Mouse (Mus musculus) MEL (cell line): ENCODE results near the gene Smc6.

ENCODE experiments used
- BHLHE40 ChIP-seq: IDR thresholded peaks from 2 replicates; pipeline ENCODE4 v1.6.1; 2012; ENCODE audit warnings: low read depth, mild to moderate bottlenecking, inconsistent platforms, low read length, improper control_type of control experiment, borderline replicate concordance
- CHD1 ChIP-seq: IDR thresholded peaks from 2 replicates; pipeline ENCODE4 v1.6.1; 2012; ENCODE audit warnings: low read depth, mild to moderate bottlenecking, inconsistent platforms, low read length, improper control_type of control experiment
- CHD2 ChIP-seq: IDR thresholded peaks from 2 replicates; pipeline ENCODE4 v1.6.1; 2011; ENCODE audit warnings: low read length, improper control_type of control experiment
- CTCF ChIP-seq, 3 experiments: IDR thresholded peaks in 2 of 3; conservative IDR thresholded peaks in 1 of 3; 2 replicates each; pipeline ENCODE4 v1.5.1; 2011 to 2012; ENCODE audit warnings: low read length in 3 of 3, low read depth in 2 of 3, mild to moderate bottlenecking in 2 of 3, improper control_type of control experiment in 1 of 3, inconsistent platforms in 1 of 3, mixed read lengths in 1 of 3, moderate library complexity in 1 of 3; ENCODE audit not compliant: control insufficient read depth in 1 of 3, insufficient read depth in 1 of 3, poor library complexity in 1 of 3, severe bottlenecking in 1 of 3
- EP300 ChIP-seq, 2 experiments: IDR thresholded peaks; 2 replicates each; pipeline ENCODE4 v1.6.1; 2011; ENCODE audit warnings: improper control_type of control experiment in 2 of 2, low read length in 2 of 2, low read depth in 1 of 2, mild to moderate bottlenecking in 1 of 2
- GATA1 ChIP-seq: IDR thresholded peaks from 2 replicates; pipeline ENCODE4 v1.6.1; 2011; ENCODE audit warnings: low read depth, low read length, improper control_type of control experiment
- JUND ChIP-seq: IDR thresholded peaks from 2 replicates; pipeline ENCODE4 v1.6.1; 2011; ENCODE audit warnings: low read depth, mild to moderate bottlenecking, improper control_type of control experiment, low read length
- POLR2A ChIP-seq, 2 experiments: IDR thresholded peaks; 2 replicates each; pipeline ENCODE4 v1.6.1; 2011 to 2012; ENCODE audit warnings: low read length in 2 of 2, mild to moderate bottlenecking in 2 of 2, control low read depth in 1 of 2, improper control_type of control experiment in 1 of 2, low read depth in 1 of 2, moderate library complexity in 1 of 2; ENCODE audit not compliant: control insufficient read depth in 1 of 2, insufficient read depth in 1 of 2, poor library complexity in 1 of 2
- POLR2AphosphoS2 ChIP-seq: IDR thresholded peaks from 2 replicates; pipeline ENCODE4 v1.6.1; 2011; ENCODE audit warnings: low read length, improper control_type of control experiment
- RCOR1 ChIP-seq: IDR thresholded peaks from 2 replicates; pipeline ENCODE4 v1.6.1; 2012; ENCODE audit warnings: low read depth, mild to moderate bottlenecking, inconsistent platforms, low read length, improper control_type of control experiment
- ZC3H11A ChIP-seq: IDR thresholded peaks from 2 replicates; pipeline ENCODE4 v1.6.1; 2012; ENCODE audit warnings: low read depth, mild to moderate bottlenecking, inconsistent platforms, low read length, improper control_type of control experiment
- ZKSCAN1 ChIP-seq: IDR thresholded peaks from 2 replicates; pipeline ENCODE4 v1.6.1; 2012; ENCODE audit warnings: low read depth, mild to moderate bottlenecking, inconsistent platforms, low read length, improper control_type of control experiment, moderate library complexity
- ZNF384 ChIP-seq: IDR thresholded peaks from 2 replicates; pipeline ENCODE4 v1.6.1; 2012; ENCODE audit warnings: low read depth, mild to moderate bottlenecking, inconsistent platforms, low read length, improper control_type of control experiment

DNA sequence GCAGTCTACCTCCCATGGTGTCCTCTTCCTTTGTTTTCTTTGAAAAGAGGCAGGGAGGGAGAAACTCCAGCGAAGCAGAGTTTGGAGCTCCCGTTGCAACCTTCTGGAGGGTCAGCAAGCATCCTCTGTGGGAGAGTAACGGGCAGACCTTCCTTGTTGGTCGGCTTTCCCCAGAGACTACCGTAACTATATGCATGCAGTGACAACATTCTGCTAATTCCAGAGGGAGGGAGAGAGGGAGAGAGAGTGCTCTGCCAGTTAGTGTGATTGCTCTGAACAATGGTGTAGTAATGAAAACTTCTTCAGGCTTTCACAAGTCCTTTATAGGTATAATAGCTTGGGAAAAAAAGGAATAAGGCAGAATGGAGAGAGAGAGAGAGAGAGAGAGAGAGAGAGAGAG, 41.0 kb upstream of the Smc6 start:
- TF ChIP-seq CHD1, result no peak
- TF ChIP-seq CHD2, result no peak
- TF ChIP-seq BHLHE40, result no peak
- TF ChIP-seq CTCF (IDR thresholded peaks at IDR 0.05 in 2 of 3, conservative IDR thresholded peaks at IDR 0.05 in 1 of 3; ENCODE audit: control insufficient read depth in 1 of 3, insufficient read depth in 1 of 3, low read depth in 2 of 3, low read length in 3 of 3, poor library complexity in 1 of 3, severe bottlenecking in 1 of 3), result no peak
- no peak for TF ChIP-seq EP300 (IDR thresholded peaks at IDR 0.05; ENCODE audit: low read depth in 1 of 2, low read length in 2 of 2)
- TF ChIP-seq POLR2A (IDR thresholded peaks at IDR 0.05; ENCODE audit: control insufficient read depth in 1 of 2, insufficient read depth in 1 of 2, low read depth in 1 of 2, low read length in 2 of 2, poor library complexity in 1 of 2), result no peak
- no peak for TF ChIP-seq RCOR1
- TF ChIP-seq GATA1, result no peak
- TF ChIP-seq ZC3H11A, result no peak
- TF ChIP-seq POLR2AphosphoS2, result no peak
- no peak for TF ChIP-seq ZKSCAN1
- TF ChIP-seq JUND, result no peak
- no peak for TF ChIP-seq ZNF384
